Mouse (Mus musculus): ENCODE measurements around the gene Azgp1.
"Not testable (repeated sequence)": the region's sequence is repeated elsewhere in the genome, so short reads cannot be mapped to it uniquely, and the experiment has no call there.

The Azgp1 gene

DNA sequence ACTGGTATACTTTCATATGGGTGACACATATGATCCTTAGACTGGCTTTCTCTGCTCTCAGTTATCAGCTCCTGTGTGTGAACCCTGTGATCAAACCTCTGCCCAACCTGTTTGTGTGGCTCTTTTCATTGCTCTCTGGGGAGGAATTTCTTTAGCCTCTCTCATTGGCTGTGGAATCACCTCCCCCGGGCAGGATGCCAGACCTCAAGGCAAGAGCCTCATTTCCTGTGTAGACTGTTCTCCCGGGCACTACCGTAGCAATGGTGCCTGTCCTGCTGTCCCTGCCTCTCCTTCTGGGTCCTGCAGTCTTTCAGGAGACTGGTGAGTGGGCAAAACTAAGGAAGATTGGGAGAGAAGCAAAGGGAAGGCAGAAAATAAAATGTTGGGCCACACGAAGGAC, at the start of gene Azgp1:
Azgp1 (plus strand) TSS at position 221 of the 400 bp plus-strand sequence.
- no peak for DNase-seq (ENCODE audit: low read depth, low spot score)

DNA sequence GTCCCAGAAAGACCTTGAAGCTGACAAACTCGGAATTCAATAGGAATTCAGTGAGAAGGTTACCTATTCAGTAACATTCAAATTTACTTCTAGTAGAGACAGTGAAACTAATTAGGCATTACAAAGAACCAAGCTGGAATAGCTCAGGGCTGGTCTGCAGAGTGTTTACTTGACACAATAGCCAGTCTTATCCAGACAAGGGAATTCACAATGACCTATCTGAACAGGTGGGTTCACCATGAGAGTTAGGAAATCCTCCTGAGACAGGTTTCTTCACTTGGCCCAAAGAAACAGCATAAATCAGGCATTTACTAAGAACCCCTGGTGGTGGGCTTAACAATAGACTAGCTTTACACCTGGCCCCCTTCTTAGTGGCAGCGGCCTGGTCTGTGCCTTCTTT, 47.4 kb upstream of the Azgp1 start:
- not testable (repeated sequence) for DNase-seq (ENCODE audit: low read depth, low spot score)

DNA sequence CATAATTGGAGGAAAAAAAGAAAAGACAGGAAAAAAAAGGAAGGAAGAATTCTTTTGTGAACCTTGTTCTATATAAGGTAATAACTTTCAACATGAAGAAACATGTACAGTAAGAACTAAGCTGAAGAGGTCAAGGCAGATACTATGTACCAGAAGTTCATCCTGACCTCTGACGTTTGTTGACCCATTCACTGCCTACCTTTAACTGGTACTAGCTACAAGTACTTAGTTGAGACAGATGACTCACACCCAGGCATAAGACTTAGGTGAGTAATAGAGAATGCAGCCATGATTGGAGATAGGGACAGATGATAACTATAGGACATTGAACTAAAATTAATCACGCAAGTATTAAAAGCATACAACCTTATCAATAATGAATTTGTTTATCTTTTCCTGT, 44.8 kb upstream of the Azgp1 start:
- DNase-seq (ENCODE audit: low read depth, low spot score), result no peak

DNA sequence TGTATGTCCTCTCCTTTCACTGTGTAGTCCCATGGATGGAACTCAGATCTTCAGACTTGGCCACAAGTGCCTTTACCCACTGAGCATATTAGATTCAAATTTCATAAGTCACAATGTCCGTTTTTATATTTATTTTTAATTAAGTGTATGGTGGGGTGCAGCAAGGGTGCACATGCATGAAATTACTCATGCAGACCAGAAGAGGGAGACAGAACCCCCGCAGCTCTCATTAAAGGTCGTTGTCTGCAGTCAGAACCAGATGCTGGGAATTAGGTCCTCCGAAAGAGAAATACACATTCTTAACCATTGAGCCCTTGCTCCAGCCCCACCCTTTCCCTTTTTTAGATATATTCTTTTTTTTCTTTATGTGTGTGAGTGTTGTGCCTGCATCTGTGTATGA, 44.1 kb upstream of the Azgp1 start:
- peak; percentile 4 for DNase-seq (ENCODE audit: low read depth, low spot score)

DNA sequence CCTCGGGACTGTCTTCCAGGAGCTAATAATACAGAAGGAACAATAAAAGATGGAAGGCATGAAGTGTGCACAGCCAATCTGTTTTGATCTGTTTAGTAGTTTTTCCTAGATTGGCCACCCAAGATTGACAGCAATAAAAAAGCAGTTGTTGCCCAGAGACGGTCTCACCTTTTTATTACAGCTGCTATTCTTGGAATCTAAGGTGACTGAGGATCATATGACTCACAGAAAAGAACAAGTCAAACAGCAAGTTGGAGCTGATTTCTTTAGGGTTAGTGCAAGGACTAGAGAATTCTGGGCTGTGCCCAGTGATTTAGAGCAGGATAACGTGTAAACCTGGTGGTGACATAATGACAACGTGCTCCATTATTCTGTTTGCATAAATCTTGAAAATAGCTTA, 40.4 kb upstream of the Azgp1 start:
- DNase-seq (ENCODE audit: low read depth, low spot score), result no peak

DNA sequence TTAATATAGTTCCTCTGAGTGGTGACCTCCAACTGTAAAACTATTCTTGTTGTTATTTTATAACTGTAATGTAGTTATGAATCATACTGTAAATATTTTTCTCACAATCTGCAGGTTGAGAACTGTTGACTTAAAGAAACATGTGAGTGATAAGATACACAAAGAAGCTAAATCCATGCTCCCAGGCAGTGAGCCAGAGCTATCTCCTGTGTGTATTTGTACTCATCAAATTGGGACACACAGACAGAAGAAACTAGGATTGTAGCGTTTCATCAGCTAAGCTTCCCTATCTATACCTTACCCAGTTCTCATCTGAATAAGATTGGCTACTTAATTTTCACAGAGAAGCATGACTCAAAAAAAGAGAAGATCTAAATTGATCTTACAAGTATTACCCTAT, 38.2 kb upstream of the Azgp1 start:
- DNase-seq (ENCODE audit: low read depth, low spot score), result no peak

DNA sequence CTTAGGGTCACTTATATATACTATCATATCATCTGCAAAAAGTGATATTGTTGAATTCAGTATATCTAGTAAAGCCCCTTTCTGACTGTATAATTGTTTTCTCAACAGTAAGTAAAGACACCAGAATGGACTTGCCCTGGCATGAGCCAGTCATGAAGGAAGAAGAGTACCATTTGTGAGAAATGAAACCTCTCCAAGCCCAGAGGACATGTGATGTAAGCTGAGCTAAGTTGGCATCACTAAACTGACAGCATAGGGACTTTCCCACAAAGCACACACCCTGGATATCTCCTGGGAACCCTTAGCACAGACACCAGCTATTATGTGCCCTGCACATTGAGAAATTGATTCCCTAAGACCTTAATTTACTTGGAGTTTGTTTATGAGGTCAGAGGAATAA, 34.0 kb upstream of the Azgp1 start:
- no peak for DNase-seq (ENCODE audit: low read depth, low spot score)

DNA sequence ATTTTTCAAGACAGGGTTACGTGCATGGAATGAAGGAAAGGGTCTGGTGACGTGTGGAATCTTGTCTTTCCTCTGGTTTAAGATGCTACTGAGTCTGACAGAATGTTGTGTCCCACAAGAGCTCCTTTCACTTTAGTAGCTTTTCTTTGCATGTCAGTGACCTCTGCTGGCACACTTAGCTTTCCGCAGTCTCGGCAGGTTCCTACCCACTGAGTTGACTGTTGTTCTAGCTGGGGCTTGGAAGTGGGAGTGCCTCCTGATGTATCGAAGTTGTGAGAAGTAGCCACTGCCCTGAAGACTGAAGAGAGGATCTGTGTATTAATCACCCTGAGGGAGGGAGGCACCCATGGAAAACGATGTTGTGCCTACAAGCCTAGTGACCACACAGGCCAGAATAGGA, 30.1 kb upstream of the Azgp1 start:
- DNase-seq (ENCODE audit: low read depth, low spot score), result peak; percentile 2

DNA sequence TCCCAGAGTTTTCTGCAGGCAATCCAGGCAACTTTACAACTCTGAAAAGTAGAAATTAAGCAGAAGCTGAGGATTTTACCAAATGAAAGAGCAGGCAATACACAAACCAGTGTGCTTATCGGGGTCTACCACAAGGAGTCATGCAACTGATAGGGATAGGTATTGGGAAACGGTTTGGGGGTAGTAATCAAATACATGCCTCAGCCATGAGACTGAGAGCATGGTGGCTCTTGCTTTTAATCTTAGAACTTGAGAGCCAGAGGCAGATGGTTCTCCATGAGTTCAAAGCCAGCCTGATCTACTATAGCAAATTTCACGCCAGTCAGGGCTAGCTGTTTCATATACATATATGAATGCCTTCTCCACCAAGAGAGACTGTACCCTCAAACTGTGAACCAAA, 24.9 kb upstream of the Azgp1 start:
- no peak for DNase-seq (ENCODE audit: low read depth, low spot score)

DNA sequence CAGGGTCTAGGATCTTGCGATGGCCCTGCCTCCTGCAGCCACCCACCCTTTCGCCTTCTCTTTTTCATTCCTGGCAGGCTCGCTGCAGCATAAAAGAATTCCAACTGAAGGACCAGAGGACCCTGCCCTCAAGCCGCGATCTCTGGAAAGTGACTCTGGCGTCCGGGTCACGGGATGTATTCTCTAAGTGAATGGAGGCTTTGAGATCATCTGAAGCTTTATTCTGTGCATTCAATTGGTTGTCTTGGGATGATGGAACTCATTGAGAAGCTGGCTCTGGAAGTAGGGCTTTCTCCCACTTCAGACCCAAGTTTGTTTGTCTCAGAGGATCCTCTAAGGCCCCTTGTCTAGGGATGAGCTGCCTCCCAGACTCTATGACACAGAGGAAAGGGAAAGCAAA, 18.4 kb upstream of the Azgp1 start, which contains the start of gene Gjc3:
Gjc3 (minus strand) TSS at position 154 of the 400 bp plus-strand sequence.
- DNase-seq (ENCODE audit: low read depth, low spot score), result no peak

DNA sequence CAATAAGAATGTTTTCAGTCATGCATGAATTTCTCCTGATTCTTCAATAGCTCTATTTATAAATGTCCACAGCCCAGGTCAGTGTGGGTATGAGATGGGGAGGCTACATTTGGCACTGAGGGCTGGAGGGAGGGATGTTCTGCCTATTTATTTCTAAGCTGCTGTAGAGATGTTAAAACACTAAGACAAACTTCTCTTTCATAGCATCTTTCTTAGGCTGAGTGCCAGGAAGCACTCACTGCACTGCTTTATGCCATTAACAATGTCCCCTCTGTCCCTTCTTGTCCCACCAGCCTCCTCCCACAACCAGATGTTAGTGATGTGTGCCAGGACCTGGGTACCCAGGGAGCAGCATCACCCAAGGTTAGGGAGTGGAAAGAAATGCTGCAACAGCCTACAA, 14.8 kb upstream of the Azgp1 start:
- DNase-seq (ENCODE audit: low read depth, low spot score), result no peak

DNA sequence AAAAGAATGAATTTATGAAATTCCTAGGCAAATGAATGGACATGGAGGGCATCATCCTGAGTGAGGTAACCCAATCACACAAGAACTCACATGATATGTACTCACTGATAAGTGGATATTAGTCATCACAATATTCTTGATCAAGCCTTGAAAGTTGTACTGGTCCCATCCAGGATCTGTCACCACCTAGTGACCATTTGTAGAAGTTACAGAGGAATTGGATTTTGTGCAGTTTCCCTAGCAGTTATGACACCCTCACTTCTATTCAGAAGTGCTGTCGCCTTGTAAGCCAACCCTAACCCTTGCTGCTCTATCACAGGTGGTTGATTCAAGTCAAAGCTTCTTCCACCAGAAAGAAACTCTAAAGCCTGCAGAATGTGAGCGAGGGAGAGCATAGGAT, 8.2 kb upstream of the Azgp1 start:
- DNase-seq (ENCODE audit: low read depth, low spot score), result peak; percentile 19

DNA sequence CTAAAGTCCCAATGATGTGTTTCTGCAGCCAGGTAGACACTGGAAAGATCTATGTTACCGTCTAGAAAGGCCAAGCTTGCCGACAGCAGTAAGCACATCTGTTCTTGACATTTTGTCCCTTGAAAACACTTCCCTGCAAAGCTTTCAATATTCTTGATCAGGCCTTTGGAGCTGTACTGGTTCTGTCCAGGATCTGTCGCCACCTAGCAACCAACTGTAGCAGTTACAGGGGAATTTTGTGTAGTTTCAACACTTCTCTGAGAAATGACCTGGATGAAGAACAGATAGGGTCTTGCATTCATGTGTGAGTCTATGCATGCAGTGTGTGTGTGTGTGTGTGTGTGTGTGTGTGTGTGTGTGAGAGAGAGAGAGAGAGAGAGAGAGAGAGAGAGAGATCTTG, 7.6 kb upstream of the Azgp1 start:
- DNase-seq (ENCODE audit: low read depth, low spot score), result peak; percentile 6

DNA sequence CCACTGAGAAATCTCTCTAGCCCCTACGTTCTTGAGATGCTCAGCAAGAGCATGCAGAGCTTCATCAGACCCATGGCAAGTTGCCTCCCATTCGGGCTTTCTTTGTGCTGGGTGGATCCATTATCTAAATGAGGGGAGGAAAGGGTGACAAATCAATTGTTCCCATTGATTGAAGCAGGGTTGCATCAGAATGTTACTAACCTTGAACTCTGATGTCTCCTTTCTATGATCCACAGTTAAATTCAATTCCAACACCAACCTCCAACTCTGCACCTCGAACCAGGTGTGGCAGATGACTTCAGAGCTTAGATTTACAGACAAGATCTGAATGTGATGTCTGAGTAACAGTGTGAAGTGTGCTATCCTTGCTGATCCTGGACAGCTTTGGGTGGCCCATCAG, 6.6 kb upstream of the Azgp1 start:
- DNase-seq (ENCODE audit: low read depth, low spot score), result no peak

DNA sequence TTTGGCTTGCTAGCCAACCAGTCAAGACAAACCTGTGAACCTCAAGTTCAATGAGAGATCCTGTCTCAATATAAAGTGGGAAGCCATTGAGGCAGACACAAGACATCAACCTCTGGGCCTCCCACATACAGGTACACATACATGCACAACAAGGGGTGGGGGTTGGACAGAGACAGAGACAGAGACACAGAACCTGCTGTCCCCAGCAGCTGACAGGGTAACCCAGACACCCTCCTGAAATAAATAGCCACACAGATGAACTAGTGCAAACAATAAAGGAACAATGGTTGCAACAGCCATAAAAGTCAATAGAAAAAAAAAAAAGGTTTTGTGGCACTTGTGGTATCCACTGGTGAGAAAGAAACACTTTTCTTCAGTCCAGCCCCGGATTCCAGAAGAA, 5.9 kb upstream of the Azgp1 start:
- DNase-seq (ENCODE audit: low read depth, low spot score), result no peak

DNA sequence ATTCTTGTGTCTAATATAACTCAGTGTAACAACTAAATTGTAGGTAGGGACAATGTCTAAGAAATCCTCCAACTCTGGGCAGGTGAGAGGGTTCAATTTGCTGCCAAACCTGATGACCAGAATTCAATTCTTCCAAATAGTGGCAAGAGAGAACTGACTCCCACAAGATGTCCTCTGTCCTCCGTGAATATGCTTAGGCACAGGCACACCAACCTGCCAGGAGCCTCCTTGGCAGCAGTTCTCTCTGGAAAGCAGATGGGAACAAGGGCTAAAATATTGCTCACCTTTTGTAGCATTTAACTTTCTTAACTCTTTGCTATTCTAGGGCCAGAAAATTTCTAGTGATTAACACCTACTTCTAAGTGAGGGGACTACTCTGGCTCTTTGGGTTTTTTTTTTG, 4.0 kb upstream of the Azgp1 start:
- no peak for DNase-seq (ENCODE audit: low read depth, low spot score)

DNA sequence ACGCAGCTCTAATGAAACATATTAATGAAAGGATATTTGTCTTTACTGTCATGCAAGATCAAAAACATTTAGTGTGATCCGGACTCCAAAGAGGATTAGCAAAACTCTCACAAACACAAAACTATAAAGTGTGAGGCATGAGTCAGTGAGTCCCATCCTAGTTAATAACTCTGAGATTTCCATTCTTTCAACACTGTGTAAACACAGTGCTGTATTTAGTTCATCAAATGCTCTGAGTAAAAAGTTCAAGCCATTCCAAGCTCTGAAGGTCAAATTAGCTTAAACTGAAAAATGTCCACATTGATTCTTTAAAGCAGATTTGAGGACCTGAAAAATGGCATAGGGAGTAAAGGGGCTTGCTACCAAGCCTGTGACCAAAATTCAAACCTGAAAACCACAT, 2.2 kb upstream of the Azgp1 start:
- DNase-seq (ENCODE audit: low read depth, low spot score), result no peak

DNA sequence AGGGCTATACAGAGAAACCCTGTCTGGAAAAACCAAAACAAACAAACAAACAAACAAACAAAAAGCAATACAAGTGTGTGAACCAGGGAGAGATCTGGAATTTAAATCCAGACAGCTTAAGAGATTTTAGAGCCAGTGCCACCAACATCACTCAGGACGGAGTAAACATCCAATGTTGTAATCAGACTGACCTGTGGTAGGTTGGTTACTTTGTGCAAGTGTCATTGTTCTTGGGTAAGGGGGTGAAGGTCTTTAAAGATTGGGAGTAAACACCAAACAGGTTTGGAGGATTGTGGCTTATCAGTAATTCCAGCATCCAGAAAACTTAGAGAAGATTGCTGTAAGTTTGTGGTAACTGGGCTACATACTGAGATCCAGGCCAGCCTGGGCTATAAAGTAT, 5.0 kb downstream of the Azgp1 start:
- DNase-seq (ENCODE audit: low read depth, low spot score), result no peak

DNA sequence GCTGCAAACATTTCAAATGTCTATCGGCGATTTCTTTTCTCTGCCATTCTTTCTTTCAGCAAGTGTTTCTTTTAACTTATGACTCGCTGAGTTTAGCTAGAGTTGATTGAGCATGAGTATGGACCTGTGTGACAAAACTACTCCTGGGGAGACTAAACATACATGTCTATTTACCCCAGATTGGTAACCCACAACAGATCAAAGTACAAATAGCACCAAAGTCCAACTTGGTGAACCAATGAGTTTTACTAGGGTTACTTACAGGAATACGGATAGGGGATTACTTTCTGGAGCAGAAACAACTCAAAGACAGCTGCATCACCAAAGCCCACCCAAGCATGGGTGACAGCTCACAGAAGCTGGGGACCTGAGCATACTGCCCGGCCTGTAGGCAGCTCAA, 28.1 kb downstream of the Azgp1 start:
- DNase-seq (ENCODE audit: low read depth, low spot score), result no peak

DNA sequence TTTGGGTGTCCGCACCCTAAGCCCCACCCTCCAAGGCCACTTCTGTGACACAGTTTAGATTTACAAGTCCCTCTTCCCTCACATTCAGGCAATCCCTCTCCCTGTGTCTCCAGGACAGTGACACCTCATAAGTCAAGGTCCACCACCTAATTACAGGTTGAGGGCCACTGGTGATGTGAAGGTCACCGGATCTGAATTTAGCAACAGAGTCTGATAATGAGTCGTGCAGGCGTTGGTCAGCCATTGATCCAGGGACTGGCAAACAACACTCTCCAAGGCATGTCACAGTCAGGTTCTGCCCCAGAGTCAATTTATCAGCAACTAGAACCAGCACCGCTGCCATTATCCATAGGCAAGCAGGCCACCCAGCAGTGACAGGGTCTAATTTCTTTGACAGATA, 31.1 kb downstream of the Azgp1 start:
- no peak for DNase-seq (ENCODE audit: low read depth, low spot score)

DNA sequence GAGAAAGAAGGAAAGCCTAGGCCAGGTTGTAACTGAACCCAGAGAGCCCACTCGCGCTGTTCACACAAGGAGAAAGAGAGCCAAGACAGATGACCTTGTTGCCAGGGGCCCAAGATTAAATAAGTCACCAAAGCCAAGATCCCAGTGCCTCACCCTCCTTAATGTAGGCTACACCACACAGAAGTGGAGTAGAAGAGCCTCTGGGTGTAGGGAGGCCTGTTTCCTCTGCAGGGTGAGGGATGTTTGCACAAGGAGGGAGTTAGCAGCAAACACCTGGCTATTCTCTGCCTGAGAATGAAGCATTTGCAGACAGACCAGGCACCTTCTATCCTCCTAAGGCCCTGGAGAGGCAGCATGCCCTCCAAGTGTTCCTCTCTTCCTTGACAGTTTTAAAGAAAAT, 35.2 kb downstream of the Azgp1 start:
- no peak for DNase-seq (ENCODE audit: low read depth, low spot score)

DNA sequence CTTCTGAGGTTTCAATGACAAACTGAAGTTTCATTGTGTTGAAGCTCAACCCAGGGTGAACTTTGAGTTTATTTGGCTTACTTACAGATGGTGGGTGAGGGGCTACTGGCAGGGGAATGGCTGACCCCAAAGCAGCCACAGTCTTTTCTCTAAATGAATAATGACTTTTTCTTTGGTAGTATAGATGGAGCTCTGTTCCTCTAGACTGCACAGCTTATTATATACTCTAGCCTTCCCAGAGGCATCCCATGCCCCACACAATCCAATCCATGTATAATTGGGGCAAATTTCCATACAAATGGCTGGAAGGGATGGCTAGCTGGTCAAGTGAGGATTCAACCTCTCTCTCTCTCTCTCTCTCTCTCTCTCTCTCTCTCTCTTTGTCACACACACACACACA, 35.7 kb downstream of the Azgp1 start:
- DNase-seq (ENCODE audit: low read depth, low spot score), result no peak

DNA sequence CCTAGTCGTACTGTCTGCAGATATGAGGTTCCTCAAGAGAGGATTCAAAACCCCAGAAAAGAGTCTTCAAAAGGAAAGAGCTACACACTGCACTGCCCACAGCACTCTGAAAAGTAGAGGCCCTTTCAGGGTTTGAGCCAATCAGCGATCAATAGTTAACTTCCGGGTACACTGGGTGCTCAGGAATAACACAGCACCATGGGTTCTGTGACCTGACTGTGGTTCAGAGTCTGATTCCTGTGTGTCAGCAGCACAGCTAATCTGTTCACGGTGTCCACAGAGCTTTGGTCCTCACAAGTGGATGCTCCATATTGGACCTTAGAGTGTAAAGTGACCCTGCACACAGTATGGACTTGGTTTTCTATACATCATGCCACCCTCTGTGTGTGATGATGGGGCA, 38.3 kb downstream of the Azgp1 start:
- not testable (repeated sequence) for DNase-seq (ENCODE audit: low read depth, low spot score)

DNA sequence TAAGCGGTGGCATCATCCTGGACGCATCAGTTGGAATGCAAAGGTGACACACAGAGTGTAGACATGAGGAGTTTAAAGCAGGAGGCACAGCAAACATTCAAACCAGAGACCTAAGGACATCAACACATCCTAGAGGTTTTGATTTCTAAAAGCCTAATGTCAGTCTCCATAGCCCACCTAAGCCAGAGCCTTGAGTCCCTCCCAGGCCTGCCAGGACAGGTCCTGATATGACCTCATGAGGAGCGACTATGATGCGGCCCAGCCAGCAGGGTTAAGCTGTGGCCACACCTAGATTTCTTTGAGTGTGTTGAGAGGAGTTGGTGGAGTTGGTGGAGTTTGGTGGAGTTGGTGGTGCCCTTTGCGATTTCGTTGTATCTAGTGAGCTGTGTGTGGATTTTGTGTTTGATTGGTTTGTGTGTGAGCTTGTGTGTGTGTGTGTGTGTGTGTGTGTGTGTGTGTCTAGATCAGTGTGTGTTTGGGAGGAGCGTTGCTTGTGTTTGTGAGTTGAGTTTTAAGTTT, 39.7 kb downstream of the Azgp1 start, which contains the start of the genes Smok3a and Smok3b:
Smok3a (plus strand) TSS at position 301 of the 519 bp plus-strand sequence.
Smok3b (plus strand) TSS at position 469 of the 519 bp plus-strand sequence.
- DNase-seq (ENCODE audit: low read depth, low spot score), result not testable (repeated sequence)
